Mouse (Mus musculus): ENCODE measurements around the gene Hic2. TPM values are rescaled to one million over a fixed set of nuclear protein-coding genes. Genes with fewer than 3 reads are reported as not detected.
A peak's percentile ranks its signal among the peaks of the same experiment; 100 is the strongest.

Gene Hic2
- 8.6 and 8.8 TPM in 2 replicates for polyA plus RNA-seq (2015; fragmentation: Nextera tagmentation; extraction: Ambion mirVana)

GRCm38 (mm10) chr16:17232794-17233701 lies at the start of gene Hic2:
Hic2 (plus strand) TSS chr16:17233572.
- H3K36me3 ChIP-seq = no peaks in the 10 kb centered on the region
- peak within 1 kb of the TSS; percentile 95 for H3K27ac ChIP-seq (replicated peaks)
- ATAC-seq (replicated peaks) = peak; percentile 93
- H3K27me3 ChIP-seq = no peaks in the 10 kb centered on the region
- H3K4me2 ChIP-seq (replicated peaks) = peak within 1 kb of the TSS; percentile 83
- H3K9ac ChIP-seq (replicated peaks) = peak within 1 kb of the TSS; percentile 96
- peak within 1 kb of the TSS; percentile 99 for H3K4me3 ChIP-seq
- H3K9me3 ChIP-seq = peaks cover 4% of the 10 kb centered on the region; the same call in 1 of the 2 replicates
- H3K4me1 ChIP-seq = peaks cover 35% of the 10 kb centered on the region
- 2% methylated on average over 59 of the region's 59 CpGs for WGBS

DNA sequence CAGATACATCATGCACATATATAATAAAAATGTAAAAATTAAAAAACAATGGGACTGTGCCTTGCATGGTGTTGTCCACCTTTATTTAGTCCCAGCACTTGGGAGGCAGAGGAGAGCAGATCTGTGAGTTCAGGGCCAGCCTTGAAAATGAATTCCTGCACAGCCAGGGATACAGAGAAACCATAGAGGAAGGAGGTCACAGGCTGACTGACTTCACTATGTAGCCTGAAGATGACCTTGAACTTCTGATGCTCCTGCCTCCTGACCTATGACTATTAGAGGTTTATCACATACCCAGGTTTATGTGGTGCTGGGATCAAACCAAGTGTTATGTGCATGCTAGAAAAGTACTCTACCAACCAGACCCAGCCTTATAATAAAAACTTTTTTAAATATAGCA lies 47.9 kb upstream of the Hic2 start:
- Histone ChIP-seq H3K9me3 (no peaks in the 10 kb centered on the region), H3K36me3 (0 out of 2 replicates have a peak, but pooled peaks cover 3% of the 10 kb centered on the region), H3K4me2 (replicated peaks) (no peak overlapping the region), H3K4me3 (no peak overlapping the region), H3K4me1 (no peaks in the 10 kb centered on the region), H3K27me3 (no peaks in the 10 kb centered on the region), H3K27ac (replicated peaks) (no peak overlapping the region), H3K9ac (replicated peaks) (no peak overlapping the region)
- no peak for ATAC-seq (replicated peaks)

- WGBS = 90% methylated on average over 4 of the region's 4 CpGs
- Histone ChIP-seq H3K27me3 (no peaks in the 10 kb centered on the region), H3K4me2 (replicated peaks) (no peak overlapping the region), H3K27ac (replicated peaks) (no peak overlapping the region), H3K9ac (replicated peaks) (no peak overlapping the region), H3K4me1 (peaks cover 2% of the 10 kb centered on the region; the same call in 1 of the 2 replicates), H3K9me3 (no peaks in the 10 kb centered on the region), H3K4me3 (no peak overlapping the region), H3K36me3 (no peaks in the 10 kb centered on the region)
- ATAC-seq (replicated peaks) = no peak
Observed at GRCm38 (mm10) chr16:17193823-17194222, 39.5 kb upstream of the Hic2 start.

GRCm38 (mm10) chr16:17200121-17200952 lies 33.0 kb upstream of the Hic2 start:
- 0 out of 2 replicates have a peak, but pooled peaks have one; percentile 9 for ATAC-seq (replicated peaks)
- Histone ChIP-seq H3K9me3 (no peaks in the 10 kb centered on the region), H3K4me1 (peaks cover 20% of the 10 kb centered on the region), H3K36me3 (no peaks in the 10 kb centered on the region), H3K9ac (replicated peaks) (peak overlapping the region; percentile 99), H3K27me3 (no peaks in the 10 kb centered on the region), H3K4me3 (peak overlapping the region; percentile 91), H3K4me2 (replicated peaks) (peak overlapping the region; percentile 57), H3K27ac (replicated peaks) (peak overlapping the region; percentile 73)
- 7% methylated on average over 24 of the region's 24 CpGs for WGBS

DNA sequence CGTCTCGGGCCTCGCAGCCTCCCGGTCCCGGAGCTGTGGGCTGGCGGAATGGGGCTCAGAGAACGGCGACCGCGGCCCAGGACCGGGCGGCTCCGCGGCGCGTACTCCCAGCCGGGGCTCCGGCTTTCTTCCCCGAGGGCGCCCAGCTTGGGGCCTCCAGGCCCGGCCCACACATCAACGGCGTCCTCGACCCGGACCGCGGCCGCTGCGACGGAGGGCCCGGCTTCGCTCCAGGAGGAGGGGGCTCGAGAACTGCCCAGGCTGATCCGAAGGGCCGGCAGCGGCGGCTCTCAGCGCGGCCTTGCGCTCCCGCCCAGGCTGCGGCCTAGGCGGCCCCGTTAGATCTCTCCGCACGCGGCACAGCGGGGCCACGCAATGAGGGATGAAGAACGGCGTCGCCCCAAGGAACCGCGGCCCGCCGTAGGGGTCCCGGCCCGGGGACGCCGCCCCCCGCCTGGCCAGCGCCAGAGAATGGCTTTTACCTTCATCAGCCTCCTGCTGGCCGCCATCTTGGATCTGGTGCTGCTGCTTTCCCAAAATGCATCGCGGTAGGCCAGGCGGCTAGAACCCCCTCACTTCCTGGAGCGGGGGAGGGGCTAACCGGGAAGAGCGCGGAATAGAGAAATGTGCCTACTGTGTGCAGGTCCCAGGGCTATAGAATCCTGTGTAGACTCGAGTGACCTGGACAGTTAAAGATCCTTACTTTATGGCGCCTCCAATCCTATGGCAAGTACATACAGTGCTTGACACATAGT lies 32.2 kb upstream of the Hic2 start:
- ATAC-seq (replicated peaks) = peak; percentile 90
- WGBS = under 1% methylated on average over 71 of the region's 72 CpGs
- peak overlapping the region; percentile 57 for H3K4me2 ChIP-seq (replicated peaks)

GRCm38 (mm10) chr16:17201977-17202376 lies 31.4 kb upstream of the Hic2 start:
- 65% methylated on average over 2 of the region's 2 CpGs for WGBS
- Histone ChIP-seq H3K36me3 (no peaks in the 10 kb centered on the region), H3K27ac (replicated peaks) (0 out of 2 replicates have a peak overlapping the region, but pooled peaks have one; percentile 2), H3K4me3 (no peak overlapping the region), H3K27me3 (no peaks in the 10 kb centered on the region), H3K9ac (replicated peaks) (no peak overlapping the region), H3K4me1 (peaks cover 20% of the 10 kb centered on the region), H3K4me2 (replicated peaks) (no peak overlapping the region), H3K9me3 (no peaks in the 10 kb centered on the region)
- peak; percentile 32; the same call in 1 of the 2 replicates for ATAC-seq (replicated peaks)

More for the DNA sequence above, 32.2 kb upstream of the Hic2 start:
- Histone ChIP-seq H3K9ac (replicated peaks) (peak overlapping the region; percentile 99), H3K27me3 (no peaks in the 10 kb centered on the region), H3K36me3 (no peaks in the 10 kb centered on the region), H3K4me1 (peaks cover 20% of the 10 kb centered on the region), H3K27ac (replicated peaks) (peak overlapping the region; percentile 73), H3K4me3 (peak overlapping the region; percentile 91), H3K9me3 (no peaks in the 10 kb centered on the region)

DNA sequence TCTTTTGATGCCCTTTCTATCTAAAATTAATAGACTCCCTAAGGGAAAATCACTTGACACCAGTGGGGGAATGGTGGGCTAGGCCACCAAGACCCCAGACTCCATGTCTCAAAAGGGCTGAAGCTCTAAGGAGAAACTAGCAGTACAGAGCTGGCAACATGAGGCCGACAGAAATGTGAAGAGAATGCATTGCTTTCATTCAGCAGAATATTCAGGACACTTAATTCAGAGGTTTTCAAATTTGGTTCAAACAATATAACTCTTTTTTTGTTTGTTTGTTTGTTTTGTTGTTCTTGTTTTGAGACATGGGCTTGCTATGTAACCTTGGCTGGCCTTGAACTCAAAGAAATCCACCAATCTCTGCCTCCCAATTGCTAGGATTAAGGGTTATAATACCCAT lies 30.8 kb upstream of the Hic2 start, which contains the start of gene Ube2l3:
TSS of gene Ube2l3 (minus strand) at position 101 of the 400 bp plus-strand sequence.
- no peak for ATAC-seq (replicated peaks)
- H3K4me3 ChIP-seq = peak within 1 kb of the TSS; percentile 91
- peak within 1 kb of the TSS; percentile 73; the same call in 1 of the 2 replicates for H3K27ac ChIP-seq (replicated peaks)
- H3K27me3 ChIP-seq = no peaks in the 10 kb centered on the region
- H3K4me1 ChIP-seq = peaks cover 20% of the 10 kb centered on the region
- 0 out of 2 replicates have a peak within 1 kb of the TSS, but pooled peaks have one; percentile 57 for H3K4me2 ChIP-seq (replicated peaks)
- H3K36me3 ChIP-seq = no peaks in the 10 kb centered on the region
- no peak within 1 kb of the TSS for H3K9ac ChIP-seq (replicated peaks)
- 92% methylated on average over 1 of the region's 1 CpGs for WGBS
- no peaks in the 10 kb centered on the region for H3K9me3 ChIP-seq

- 4% methylated on average over 6 of the region's 6 CpGs for WGBS
- no peak for ATAC-seq (replicated peaks)
- H3K9ac ChIP-seq (replicated peaks) = no peak overlapping the region
- H3K4me1 ChIP-seq = peaks cover 22% of the 10 kb centered on the region
- no peak overlapping the region for H3K4me3 ChIP-seq
- no peak overlapping the region for H3K4me2 ChIP-seq (replicated peaks)
- H3K27ac ChIP-seq (replicated peaks) = no peak overlapping the region
- H3K9me3 ChIP-seq = no peaks in the 10 kb centered on the region
- H3K36me3 ChIP-seq = no peaks in the 10 kb centered on the region
- H3K27me3 ChIP-seq = no peaks in the 10 kb centered on the region
Observed at GRCm38 (mm10) chr16:17204990-17205389, 28.4 kb upstream of the Hic2 start.

GRCm38 (mm10) chr16:17208389-17209361 lies 24.7 kb upstream of the Hic2 start, which contains the start of gene Rimbp3:
Rimbp3 (plus strand) TSS chr16:17208603.
- peak within 1 kb of the TSS; percentile 91 for H3K27ac ChIP-seq (replicated peaks)
- no peaks in the 10 kb centered on the region for H3K36me3 ChIP-seq
- H3K4me3 ChIP-seq = peak within 1 kb of the TSS; percentile 59

DNA sequence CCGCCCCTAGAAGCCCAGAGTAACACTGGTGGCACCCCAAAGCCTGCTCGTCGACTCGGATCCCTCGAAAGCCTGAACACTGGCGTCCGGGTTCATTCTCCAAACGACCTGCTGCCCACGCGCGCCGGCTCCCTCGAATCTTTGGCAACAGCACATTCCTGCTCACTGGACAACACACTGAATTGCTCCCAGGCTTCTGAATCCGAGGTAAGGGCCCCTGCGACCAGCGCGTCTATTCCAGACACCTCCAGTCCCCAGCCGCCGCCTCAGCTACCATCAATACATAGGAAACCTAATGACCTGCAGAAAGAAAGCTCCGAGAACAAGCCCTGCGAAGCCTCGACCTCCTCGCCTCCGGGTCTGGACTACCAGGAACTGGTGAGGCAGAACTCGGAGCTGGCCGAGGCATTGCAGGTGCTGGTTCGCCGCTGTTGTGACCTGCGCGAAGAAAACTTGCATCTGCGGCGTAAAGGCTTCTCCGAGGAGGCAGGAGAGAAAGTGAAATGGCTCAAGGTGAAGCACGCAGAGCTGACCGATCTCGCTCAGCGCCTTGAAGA lies 23.9 kb upstream of the Hic2 start:
- Histone ChIP-seq H3K4me2 (replicated peaks) (peak overlapping the region; percentile 92), H3K27me3 (no peaks in the 10 kb centered on the region), H3K9me3 (no peaks in the 10 kb centered on the region), H3K4me1 (peaks cover 22% of the 10 kb centered on the region), H3K27ac (replicated peaks) (peak overlapping the region; percentile 91), H3K36me3 (no peaks in the 10 kb centered on the region), H3K9ac (replicated peaks) (peak overlapping the region; percentile 66), H3K4me3 (peak overlapping the region; percentile 59)
- peak; percentile 3 for ATAC-seq (replicated peaks)
- WGBS = 1% methylated on average over 37 of the region's 37 CpGs

More at GRCm38 (mm10) chr16:17208389-17209361, 24.7 kb upstream of the Hic2 start, which contains the start of gene Rimbp3:
- Histone ChIP-seq H3K9ac (replicated peaks) (peak within 1 kb of the TSS; percentile 66), H3K4me1 (peaks cover 22% of the 10 kb centered on the region), H3K27me3 (no peaks in the 10 kb centered on the region), H3K9me3 (no peaks in the 10 kb centered on the region), H3K4me2 (replicated peaks) (peak within 1 kb of the TSS; percentile 92)
- ATAC-seq (replicated peaks) = peak; percentile 85
- under 1% methylated on average over 85 of the region's 85 CpGs for WGBS
